Mouse (Mus musculus) forebrain, embryonic 15.5 days (tissue): Measurements from ENCODE around the gene Gm16503. TPM values are rescaled to one million over a fixed set of nuclear protein-coding genes. Genes with fewer than 3 reads are reported as not detected.
"Not testable (repeated sequence)": the region's sequence is repeated elsewhere in the genome, so short reads cannot be mapped to it uniquely, and the experiment has no call there.

Experiments used
- ATAC-seq: fragments of 200-750 bp; cut with Nextera tagmentation; replicated peaks from 2 replicates; pipeline ENCODE4 v1.8.0; 2017; ENCODE audit warnings: mild to moderate bottlenecking, moderate TSS enrichment, moderate library complexity
- H3K27ac ChIP-seq: fragments of 300-500 bp; sonication (generic); replicated peaks from 2 replicates; pipeline ENCODE4 v1.5.1; 2015; ENCODE audit warnings: mild to moderate bottlenecking, inconsistent platforms
- H3K27me3 ChIP-seq: fragments of 300-500 bp; sonication (generic); 2 replicates; pipeline ENCODE4 v1.6.1; 2015; ENCODE audit warnings: inconsistent platforms
- H3K36me3 ChIP-seq: fragments of 300-500 bp; sonication (generic); 2 replicates; pipeline ENCODE4 v1.6.1; 2015; ENCODE audit warnings: mild to moderate bottlenecking, inconsistent platforms
- H3K4me1 ChIP-seq: fragments of 300-500 bp; sonication (generic); 2 replicates; pipeline ENCODE4 v1.6.1; 2015; ENCODE audit warnings: inconsistent platforms
- H3K4me2 ChIP-seq: fragments of 300-500 bp; sonication (generic); replicated peaks from 2 replicates; pipeline ENCODE4 v1.6.1; 2015; ENCODE audit warnings: mild to moderate bottlenecking, inconsistent platforms
- H3K4me3 ChIP-seq: fragments of 300-500 bp; sonication (generic); 2 replicates; pipeline ENCODE4 v1.5.1; 2015; ENCODE audit warnings: mild to moderate bottlenecking, inconsistent platforms
- H3K9ac ChIP-seq: fragments of 300-500 bp; sonication (generic); replicated peaks from 2 replicates; pipeline ENCODE4 v1.6.1; 2015; ENCODE audit warnings: mild to moderate bottlenecking, inconsistent platforms
- H3K9me3 ChIP-seq: fragments of 300-500 bp; sonication (generic); 2 replicates; pipeline ENCODE4 v1.6.1; 2016; ENCODE audit warnings: inconsistent platforms
- WGBS: fragments of 180-500 bp; shearing (Covaris S2); methylation state at CpG from one replicate; pipeline ENCODE4 v1.1.7; 2015; ENCODE audit warnings: mixed read lengths; 5-methylcytosine and 5-hydroxymethylcytosine counted together
- polyA plus RNA-seq: library from polyadenylated mRNA; unstranded; fragments of >200 nt; fragmentation: Nextera tagmentation; extraction: Ambion mirVana; gene quantifications from 2 replicates; pipeline ENCODE4 v1.2.1, GENCODE M21; 2015

The Gm16503 gene
- polyA plus RNA-seq: 0.36 and 0.42 TPM in 2 replicates

GRCm38 (mm10) chr4:147539918-147540317 is at the start of gene Gm16503:
Gm16503 (plus strand) TSS chr4:147540218.
- H3K4me1 ChIP-seq, H3K4me2 ChIP-seq, H3K9ac ChIP-seq, H3K27me3 ChIP-seq, H3K27ac ChIP-seq, H3K36me3 ChIP-seq, H3K4me3 ChIP-seq, ATAC-seq: not testable (repeated sequence)
- H3K9me3 ChIP-seq: peaks cover 62% of the 10 kb centered on the region
- WGBS: 87% methylated on average over 3 of the region's 3 CpGs

GRCm38 (mm10) chr4:147492117-147492516 is 47.9 kb upstream of the Gm16503 start, which contains the start of gene Zfp982:
Zfp982 (plus strand) TSS chr4:147492417.
- peaks cover 52% of the 10 kb centered on the region for H3K9me3 ChIP-seq
- not testable (repeated sequence) for H3K27ac ChIP-seq, H3K4me2 ChIP-seq, H3K4me3 ChIP-seq, H3K27me3 ChIP-seq, H3K9ac ChIP-seq, ATAC-seq, H3K4me1 ChIP-seq, H3K36me3 ChIP-seq
- 89% methylated on average over 7 of the region's 7 CpGs for WGBS

- not testable (repeated sequence) for H3K4me3 ChIP-seq, ATAC-seq, H3K4me1 ChIP-seq, H3K27ac ChIP-seq, H3K27me3 ChIP-seq, H3K4me2 ChIP-seq, H3K9ac ChIP-seq, H3K36me3 ChIP-seq
- H3K9me3 ChIP-seq: peaks cover 34% of the 10 kb centered on the region
- WGBS: 85% methylated on average over 5 of the region's 5 CpGs
These were observed 41.0 kb upstream of the Gm16503 start for GRCm38 (mm10) chr4:147498772-147499613.

- H3K27ac ChIP-seq: no peak overlapping the region
- no peak for ATAC-seq
- H3K27me3 ChIP-seq: no peaks in the 10 kb centered on the region
- no peak overlapping the region for H3K4me3 ChIP-seq
- H3K36me3 ChIP-seq: 0 out of 2 replicates have a peak, but pooled peaks cover 2% of the 10 kb centered on the region
- no peak overlapping the region for H3K4me2 ChIP-seq
- no peaks in the 10 kb centered on the region for H3K4me1 ChIP-seq
- H3K9ac ChIP-seq: no peak overlapping the region
- peaks cover 41% of the 10 kb centered on the region for H3K9me3 ChIP-seq
- 81% methylated on average over 2 of the region's 2 CpGs for WGBS
These were observed 30.8 kb upstream of the Gm16503 start for GRCm38 (mm10) chr4:147509174-147509573.

- Histone ChIP-seq H3K4me1 (no peaks in the 10 kb centered on the region), H3K4me2 (no peak overlapping the region), H3K9ac (no peak overlapping the region), H3K4me3 (no peak overlapping the region), H3K27ac (no peak overlapping the region), H3K9me3 (peaks cover 80% of the 10 kb centered on the region), H3K27me3 (no peaks in the 10 kb centered on the region), H3K36me3 (no peaks in the 10 kb centered on the region)
- no peak for ATAC-seq
- WGBS: 73% methylated on average over 2 of the region's 2 CpGs
These were observed 21.0 kb upstream of the Gm16503 start for GRCm38 (mm10) chr4:147518981-147519380.

GRCm38 (mm10) chr4:147520100-147520499 is 19.9 kb upstream of the Gm16503 start:
- Histone ChIP-seq H3K4me3 (no peak overlapping the region), H3K9ac (no peak overlapping the region), H3K9me3 (peaks cover 81% of the 10 kb centered on the region), H3K4me2 (no peak overlapping the region), H3K36me3 (no peaks in the 10 kb centered on the region), H3K27me3 (no peaks in the 10 kb centered on the region), H3K27ac (no peak overlapping the region), H3K4me1 (no peaks in the 10 kb centered on the region)
- no peak for ATAC-seq

GRCm38 (mm10) chr4:147525125-147525524 is 14.9 kb upstream of the Gm16503 start:
- H3K9ac ChIP-seq: no peak overlapping the region
- no peak for ATAC-seq

GRCm38 (mm10) chr4:147530366-147530765 is 9.7 kb upstream of the Gm16503 start:
- WGBS: 89% methylated on average over 1 of the region's 1 CpGs
- H3K36me3 ChIP-seq: no peaks in the 10 kb centered on the region
- no peak for ATAC-seq
- H3K27ac ChIP-seq: no peak overlapping the region
- no peak overlapping the region for H3K9ac ChIP-seq
- no peaks in the 10 kb centered on the region for H3K27me3 ChIP-seq
- H3K9me3 ChIP-seq: peaks cover 48% of the 10 kb centered on the region
- no peaks in the 10 kb centered on the region for H3K4me1 ChIP-seq
- H3K4me2 ChIP-seq: no peak overlapping the region
- no peak overlapping the region for H3K4me3 ChIP-seq

More at GRCm38 (mm10) chr4:147525125-147525524, 14.9 kb upstream of the Gm16503 start:
- Histone ChIP-seq H3K27me3 (no peaks in the 10 kb centered on the region), H3K4me1 (no peaks in the 10 kb centered on the region), H3K27ac (no peak overlapping the region), H3K4me2 (no peak overlapping the region), H3K4me3 (no peak overlapping the region), H3K9me3 (peaks cover 78% of the 10 kb centered on the region), H3K36me3 (no peaks in the 10 kb centered on the region)
- WGBS: 90% methylated on average over 1 of the region's 1 CpGs

- not testable (repeated sequence) for H3K4me1 ChIP-seq, H3K27ac ChIP-seq, H3K4me3 ChIP-seq, H3K36me3 ChIP-seq, H3K4me2 ChIP-seq, H3K27me3 ChIP-seq, ATAC-seq, H3K9ac ChIP-seq
- peaks cover 56% of the 10 kb centered on the region for H3K9me3 ChIP-seq
These were observed 4.1 kb upstream of the Gm16503 start for GRCm38 (mm10) chr4:147535916-147536315.

GRCm38 (mm10) chr4:147537702-147538101 is 2.3 kb upstream of the Gm16503 start:
- peaks cover 60% of the 10 kb centered on the region for H3K9me3 ChIP-seq
- no peak overlapping the region for H3K27ac ChIP-seq
- no peaks in the 10 kb centered on the region for H3K36me3 ChIP-seq
- no peak overlapping the region for H3K9ac ChIP-seq
- H3K4me2 ChIP-seq: no peak overlapping the region
- no peak overlapping the region for H3K4me3 ChIP-seq
- WGBS: 83% methylated on average over 2 of the region's 2 CpGs
- H3K4me1 ChIP-seq: no peaks in the 10 kb centered on the region
- H3K27me3 ChIP-seq: no peaks in the 10 kb centered on the region
- no peak for ATAC-seq

GRCm38 (mm10) chr4:147541105-147541504 is 1.1 kb downstream of the Gm16503 start:
- Histone ChIP-seq H3K4me2 (no peak overlapping the region), H3K4me1 (no peaks in the 10 kb centered on the region), H3K27ac (no peak overlapping the region), H3K9ac (no peak overlapping the region), H3K4me3 (no peak overlapping the region), H3K9me3 (peaks cover 53% of the 10 kb centered on the region), H3K36me3 (no peaks in the 10 kb centered on the region), H3K27me3 (no peaks in the 10 kb centered on the region)
- no peak for ATAC-seq

GRCm38 (mm10) chr4:147553071-147553470 is 13.1 kb downstream of the Gm16503 start, which contains the start of gene Zfp985:
Zfp985 (plus strand) TSS chr4:147553277.
- not testable (repeated sequence) for H3K27ac ChIP-seq, ATAC-seq, H3K4me2 ChIP-seq, H3K4me1 ChIP-seq, H3K4me3 ChIP-seq, H3K27me3 ChIP-seq, H3K9ac ChIP-seq, H3K36me3 ChIP-seq
- peaks cover 23% of the 10 kb centered on the region for H3K9me3 ChIP-seq
- WGBS: 82% methylated on average over 5 of the region's 5 CpGs

GRCm38 (mm10) chr4:147554361-147554760 is 14.3 kb downstream of the Gm16503 start:
- H3K4me1 ChIP-seq, H3K27ac ChIP-seq, H3K27me3 ChIP-seq, ATAC-seq, H3K9ac ChIP-seq, H3K4me3 ChIP-seq, H3K36me3 ChIP-seq, H3K4me2 ChIP-seq: not testable (repeated sequence)
- 81% methylated on average over 2 of the region's 2 CpGs for WGBS
- peaks cover 23% of the 10 kb centered on the region for H3K9me3 ChIP-seq
